Mouse (Mus musculus): Measurements from ENCODE around the gene Gch1.

Gene Gch1
- long read RNA-seq, experiment 1, transcript Gch1-201 (6 exons, 2,775 nt) = major isoform, 65 of 69 reads
- long read RNA-seq, experiment 1, partial matches to known transcripts = 3 of 69 reads
- long read RNA-seq, experiment 1, other reads (novel, unspliced or antisense) = 1 of 69 reads
- long read RNA-seq, experiment 2, transcript Gch1-201 (6 exons, 2,775 nt) = major isoform, 62 of 73 reads
- long read RNA-seq, experiment 2, partial matches to known transcripts = 5 of 73 reads
- long read RNA-seq, experiment 2, other reads (novel, unspliced or antisense) = 6 of 73 reads

DNA sequence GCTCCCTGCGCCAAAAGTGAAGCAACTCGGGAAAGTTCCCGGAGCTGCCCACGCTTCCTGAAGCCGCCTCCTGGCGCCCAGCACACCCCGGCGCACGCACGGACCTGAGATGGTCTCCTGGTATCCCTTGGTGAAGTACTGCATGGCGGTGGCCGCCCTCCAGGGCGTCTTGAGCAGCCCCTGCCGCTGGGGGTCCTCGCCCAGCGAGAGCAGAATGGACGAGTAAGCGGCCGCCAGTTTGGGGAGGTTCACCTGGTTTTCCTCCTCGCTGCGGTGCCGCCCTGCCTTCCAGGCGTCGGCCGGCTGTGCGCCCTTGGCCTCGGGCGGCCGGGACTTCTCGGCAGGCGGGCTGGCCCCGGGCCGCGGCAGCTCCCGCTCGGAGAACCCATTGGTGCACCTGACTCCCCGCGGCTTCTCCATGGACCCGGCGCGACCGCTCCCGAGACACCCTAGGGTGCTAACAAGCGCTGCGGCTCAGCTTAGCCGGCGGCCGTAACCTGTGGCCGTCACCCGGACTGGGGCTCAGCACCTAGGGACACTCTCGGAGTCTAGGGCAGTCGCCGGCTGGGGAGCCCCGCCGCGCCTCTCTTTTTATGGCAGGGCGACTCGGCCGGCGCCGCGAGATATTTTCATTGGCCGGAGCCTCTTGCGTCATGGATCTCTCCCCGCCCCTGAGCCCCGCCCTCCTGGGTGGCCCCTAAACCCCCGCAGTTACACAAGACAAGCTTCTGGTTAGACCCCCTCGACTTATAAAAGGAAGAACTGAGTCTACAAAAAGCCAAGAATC is at the start of gene Gch1:
Gch1 (minus strand) TSS at position 566 of the 787 bp plus-strand sequence.
- intact Hi-C loops (cut with DNase I) = no loop called here

DNA sequence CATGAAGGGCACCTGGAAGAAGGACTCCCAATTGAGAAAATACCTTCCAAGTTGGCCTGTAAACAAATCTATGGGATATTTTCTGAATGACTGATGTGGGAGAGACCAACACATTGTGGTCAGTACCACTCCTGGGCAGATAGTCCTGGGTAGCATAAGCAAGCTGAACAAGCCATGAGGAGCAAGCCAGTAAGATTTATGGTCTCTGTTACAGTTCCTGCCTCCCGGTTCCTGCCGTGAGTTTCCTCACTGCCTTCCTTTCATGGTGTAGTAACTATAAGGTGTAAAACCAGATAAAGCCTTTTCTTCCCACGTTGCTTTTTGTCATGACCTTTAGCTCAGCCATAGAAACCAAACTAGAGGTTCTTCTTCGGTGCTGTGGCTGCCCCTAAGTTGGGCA is 48.1 kb upstream of the Gch1 start:
- intact Hi-C loops (cut with DNase I) = no loop called here

DNA sequence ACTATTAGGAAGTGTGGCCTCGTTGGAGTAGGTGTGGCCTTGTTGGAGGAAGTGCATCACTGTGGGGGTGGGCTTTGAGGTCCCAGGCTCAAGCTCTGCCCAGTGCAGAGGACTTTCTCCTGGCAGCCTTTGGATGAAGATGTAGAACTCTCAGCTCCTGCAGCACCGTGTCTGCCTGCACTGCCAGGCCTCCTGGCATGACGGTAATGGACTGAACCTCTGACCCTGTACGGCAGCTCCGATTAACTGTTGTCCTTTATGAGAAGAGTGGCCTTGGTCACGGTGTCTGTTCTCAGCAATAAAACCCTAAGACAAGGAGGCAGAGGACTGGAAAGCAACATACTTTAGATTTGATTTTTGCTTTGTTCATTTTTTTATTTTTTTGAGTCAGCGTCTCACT is 47.3 kb upstream of the Gch1 start:
- intact Hi-C loops (cut with DNase I) = no loop called here

DNA sequence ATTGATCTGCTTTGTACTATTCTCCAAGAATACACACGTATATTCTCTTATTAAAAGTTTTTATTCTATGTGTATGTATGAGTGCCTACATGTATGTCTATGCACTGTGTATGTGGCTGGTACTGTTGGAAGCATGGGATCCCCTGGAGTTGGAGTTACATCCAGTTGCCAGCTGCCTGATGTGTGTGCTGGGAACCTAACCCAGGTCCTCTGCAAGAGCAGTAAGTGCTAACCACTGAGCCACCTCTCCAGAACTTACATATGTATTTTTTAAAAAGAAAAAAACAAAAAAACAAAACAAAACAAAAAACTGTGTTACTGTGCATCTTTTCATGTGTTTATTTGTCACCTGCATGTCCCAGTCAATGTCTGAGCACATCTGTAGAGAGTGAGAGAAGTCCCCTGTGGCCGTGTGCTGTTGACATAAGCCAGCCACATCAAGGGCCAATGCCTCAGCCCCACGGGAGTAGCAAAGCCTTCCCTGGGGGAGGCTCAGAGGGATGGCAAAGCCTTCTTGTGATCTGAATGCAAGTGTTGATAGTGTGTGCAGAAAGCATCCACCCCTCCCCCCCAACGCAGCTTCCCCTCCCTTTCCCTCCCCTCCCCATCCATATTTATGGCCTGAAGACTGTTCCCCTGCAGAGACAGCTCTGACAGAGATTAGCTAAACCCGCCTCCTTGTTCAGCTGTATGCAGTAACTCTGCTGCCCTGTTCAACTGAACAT is 45.5 kb upstream of the Gch1 start:
- intact Hi-C loops (cut with DNase I) = no loop called here

DNA sequence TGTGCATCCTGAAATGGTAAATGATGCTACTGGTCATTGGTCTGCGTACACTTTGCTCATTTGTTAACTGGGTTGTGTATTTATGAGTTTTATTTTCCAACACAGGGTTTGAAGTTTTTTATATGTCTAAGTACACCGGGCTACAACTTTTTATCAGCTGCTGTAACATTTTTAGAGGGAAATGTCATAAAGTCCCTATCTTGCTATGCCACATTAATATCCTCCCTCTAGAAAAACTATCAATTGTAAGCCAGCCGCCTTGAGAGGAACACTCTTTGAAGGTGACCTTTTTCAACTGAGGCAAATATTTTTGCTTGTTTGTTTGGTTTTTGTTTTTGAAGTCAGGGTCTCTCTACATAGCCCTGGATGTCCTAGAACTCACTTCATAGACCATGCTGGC is 44.8 kb upstream of the Gch1 start:
- intact Hi-C loops (cut with DNase I) = no loop called here

DNA sequence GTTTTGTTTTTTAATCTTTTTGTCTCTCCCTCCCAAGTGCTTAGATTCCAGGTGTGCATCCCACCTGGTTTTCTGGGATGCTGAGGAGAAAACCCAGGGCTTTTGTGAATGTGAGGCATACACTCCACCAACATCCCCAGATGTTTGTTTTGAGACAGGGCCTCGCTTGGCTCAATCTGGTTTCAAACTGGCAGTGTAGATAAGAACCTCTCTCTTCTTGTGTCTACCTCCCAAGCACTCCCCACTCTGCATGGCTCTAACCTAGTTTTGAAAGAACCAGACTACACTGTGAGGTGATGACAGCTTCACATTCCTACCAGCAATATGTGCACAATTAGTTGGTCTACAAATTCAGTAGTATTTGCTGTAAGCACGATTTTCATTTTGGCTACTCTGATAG is 44.4 kb upstream of the Gch1 start:
- intact Hi-C loops (cut with DNase I) = no loop called here

DNA sequence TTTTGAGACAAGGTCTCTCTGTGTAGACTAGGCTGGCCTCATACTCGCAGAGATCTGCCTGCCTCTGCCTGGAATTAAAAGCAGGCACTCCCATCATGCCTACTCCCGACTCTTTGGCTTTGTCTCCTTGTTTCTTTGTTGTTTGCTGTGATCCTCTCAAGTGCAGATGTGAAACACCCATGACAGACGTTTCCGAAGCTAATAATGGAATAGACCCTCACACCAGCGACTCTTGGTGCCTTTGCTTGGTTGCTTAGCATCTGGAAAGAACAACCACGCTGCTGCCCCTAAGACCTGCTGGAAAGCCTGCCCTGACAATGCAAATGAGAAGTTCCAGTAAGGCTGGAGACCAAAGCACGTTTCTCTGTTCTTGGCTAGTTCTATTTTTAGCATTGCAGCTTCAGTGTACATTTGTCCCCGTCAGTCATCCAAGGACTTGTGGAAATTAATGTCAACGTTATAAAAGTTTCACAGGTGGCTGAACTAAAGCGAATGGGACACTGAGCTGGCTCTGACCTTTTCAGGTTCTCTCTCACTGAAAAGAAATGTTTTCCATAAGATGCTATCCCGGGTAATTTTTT is 40.7 kb upstream of the Gch1 start:
- intact Hi-C loops (cut with DNase I) = no loop called here

DNA sequence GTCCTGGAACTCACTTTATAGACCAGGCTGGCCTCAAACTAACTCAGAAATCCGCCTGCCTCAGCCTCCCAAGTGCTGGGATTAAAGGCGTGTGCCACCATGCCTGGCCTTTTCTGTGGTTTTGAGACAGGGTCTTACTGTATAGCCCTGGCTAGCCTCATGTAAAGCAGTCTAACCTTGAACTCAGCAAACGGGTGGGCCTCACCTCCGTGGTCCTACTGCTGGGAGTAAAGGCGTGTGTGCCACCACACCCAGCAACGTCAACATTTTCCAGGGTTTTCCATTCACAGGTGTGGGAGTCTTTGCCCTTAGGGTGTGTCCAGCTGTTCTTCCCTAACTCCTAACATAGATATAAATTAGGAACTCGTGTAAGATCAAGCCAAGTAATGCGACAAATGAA is 36.7 kb upstream of the Gch1 start:
- intact Hi-C loops (cut with DNase I) = no loop called here

DNA sequence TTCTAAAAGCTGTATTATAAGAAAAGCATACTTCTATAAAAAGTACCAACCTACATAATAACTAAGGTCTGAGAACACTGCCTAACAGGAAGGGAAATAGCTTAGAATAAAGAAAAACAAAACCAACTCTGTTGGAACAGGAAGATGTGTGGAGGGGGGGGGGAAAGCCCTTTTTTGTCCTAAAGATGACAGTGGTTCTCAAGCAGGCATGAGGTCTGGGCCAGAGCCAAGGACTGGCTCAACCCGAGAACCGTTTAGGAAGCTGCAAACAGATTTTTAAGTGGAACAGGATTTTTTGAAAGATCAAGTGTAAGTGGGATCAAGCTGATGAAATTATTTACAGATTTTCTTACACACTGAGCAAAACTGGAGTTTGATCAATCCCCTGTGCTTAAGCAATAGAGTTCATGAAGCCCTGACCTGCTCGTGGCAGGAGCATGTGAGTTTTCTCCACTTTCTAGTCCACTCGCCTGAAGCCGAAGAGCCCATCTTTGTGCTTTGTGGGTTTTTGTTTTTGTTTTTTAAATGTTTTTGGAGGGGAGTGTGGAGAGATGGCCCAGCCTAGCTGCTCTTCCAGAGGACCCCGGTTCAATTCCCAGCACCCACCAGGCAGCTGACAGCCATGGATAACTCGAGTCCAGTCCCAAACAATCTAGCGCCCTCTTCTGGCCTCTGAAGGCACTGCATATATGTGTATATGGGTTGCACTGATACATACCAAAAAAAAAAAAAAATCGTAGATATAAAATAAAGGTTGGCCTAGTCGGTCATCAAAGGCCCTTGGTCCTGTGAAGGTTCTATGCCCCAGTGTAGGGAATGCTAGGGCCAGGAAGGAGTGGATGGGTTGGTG is 35.5 kb upstream of the Gch1 start:
- intact Hi-C loops (cut with DNase I) = no loop called here

DNA sequence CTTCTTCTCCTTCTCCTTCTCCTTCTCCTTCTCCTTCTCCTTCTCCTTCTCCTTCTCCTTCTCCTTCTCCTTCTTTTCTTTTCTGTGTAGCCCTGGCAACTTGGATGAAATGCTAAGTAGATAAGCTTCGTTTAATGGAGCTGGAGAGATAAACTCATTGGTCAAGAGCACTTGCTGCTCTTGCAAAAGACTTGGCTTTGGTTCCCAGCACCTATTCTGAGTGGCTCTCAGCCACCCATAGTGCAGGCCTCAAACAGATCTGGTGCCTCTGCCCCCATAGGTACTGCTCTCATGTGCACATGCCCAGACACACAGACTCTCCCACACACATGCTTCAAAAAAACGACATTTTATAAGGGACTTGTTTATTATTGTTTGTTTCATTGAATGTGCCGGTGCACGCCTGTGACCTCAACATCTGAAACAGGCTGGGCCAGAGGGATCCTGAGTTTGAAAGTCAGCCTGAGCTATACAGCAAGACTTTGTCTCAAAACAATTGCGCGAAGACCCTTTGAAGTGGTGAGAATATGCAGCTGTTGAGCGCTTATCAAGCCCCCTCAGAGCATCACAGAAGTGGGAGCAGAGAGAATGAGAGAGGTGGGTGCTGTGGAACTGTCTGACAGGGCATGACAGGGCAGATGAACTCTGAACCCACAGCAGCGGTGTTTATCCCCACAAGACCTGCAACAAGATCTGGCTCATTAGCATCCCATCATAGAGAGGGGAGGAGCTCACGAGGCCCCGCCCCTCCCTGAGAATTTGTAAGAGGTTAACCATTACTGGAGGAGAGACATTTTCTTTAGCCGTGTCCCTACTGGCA is 33.6 kb upstream of the Gch1 start:
- intact Hi-C loops (cut with DNase I) = no loop called here

DNA sequence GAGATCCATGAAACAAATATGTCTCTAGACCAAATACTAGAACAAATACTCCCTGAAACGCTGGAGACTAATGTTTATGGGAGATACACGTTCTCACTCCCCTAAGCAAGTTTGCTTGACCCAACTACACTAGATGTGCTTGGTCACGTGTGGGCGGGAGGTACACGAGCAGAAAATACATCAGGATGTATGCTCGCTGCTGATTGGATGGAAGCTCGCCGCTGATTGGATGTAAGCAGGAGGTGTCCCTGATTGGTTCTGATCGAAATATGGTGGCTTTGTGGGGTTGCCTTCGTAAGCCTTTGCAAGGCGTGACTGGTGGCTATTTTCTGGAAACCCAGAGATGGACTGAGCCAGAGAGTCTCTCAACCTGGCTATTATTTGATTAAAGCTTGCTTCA is 32.4 kb upstream of the Gch1 start:
- intact Hi-C loops (cut with DNase I) = no loop called here

DNA sequence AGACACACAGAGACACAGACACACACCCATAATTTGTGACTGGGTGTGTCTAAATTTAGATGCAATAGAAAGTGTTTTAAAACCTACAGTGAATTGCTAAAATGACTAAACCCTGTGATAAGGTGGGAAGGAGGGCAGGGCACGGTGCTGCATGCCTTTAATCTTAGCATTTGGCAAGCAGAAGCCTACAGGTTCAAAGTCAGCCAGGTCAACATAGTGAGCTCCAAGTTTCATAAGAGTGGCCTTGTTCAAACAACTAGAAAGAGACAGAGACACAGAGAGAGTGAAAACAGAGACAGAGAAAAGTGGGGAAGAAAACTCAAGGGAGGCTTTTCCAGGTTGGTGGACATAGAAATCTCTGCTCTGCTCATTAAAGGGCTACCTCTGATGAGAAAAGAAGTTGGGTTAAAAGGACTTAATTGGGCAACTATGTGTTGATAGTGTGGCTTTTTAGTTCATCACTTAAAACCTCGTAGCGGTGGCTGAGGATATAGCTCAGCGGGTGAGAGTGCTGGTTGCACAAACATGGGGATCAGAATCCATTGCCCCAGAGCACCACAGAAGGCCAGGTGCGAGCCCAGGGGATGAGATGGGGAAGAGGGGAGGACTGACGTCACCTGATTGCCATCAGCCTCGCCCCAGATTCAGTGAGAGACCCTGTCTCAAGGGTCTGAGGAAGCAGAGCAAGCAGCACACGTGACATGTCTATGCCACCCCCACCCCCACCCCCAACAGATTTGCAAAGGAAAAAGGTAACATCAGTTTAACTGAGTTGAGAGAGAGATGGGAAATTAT is 31.2 kb upstream of the Gch1 start:
- intact Hi-C loops (cut with DNase I) = no loop called here

DNA sequence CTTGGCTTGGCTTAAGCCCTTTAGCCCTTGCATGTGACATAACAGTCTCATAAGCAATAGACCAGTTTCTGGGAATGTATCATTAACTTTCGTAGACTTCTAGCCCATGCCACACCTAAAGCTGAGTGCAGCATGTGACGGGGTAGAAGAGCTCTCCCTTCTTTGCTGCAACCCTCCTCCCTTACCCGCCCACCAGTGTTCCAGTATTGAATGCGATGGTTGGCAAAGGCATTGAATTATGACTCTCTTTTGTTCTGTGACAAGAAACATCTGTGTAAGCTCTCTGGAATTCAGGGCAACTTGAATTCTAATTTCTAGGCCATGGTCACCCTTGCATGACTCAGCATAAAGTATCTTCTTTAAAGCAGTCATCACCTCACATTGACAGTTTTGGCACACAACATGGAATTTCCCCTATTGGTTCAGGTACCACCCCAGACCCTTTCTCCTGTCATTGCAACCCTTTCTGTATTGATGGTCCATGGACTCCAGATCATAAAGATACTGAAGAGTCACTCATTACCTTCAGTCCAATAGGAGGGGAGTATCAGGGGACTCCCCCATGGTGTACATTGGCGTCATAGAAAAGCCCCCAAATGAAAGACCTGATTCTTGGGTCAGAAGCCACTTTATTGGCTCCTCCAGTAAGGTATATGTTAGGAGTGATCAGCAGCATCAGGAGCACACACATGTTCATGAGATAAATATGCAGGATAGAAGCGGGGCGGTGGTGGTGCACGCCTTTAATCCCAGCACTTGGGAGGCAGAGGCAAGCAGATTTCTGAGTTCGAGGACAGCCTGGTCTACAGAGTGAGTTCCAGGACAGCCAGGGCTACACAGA is 29.8 kb upstream of the Gch1 start:
- intact Hi-C loops (cut with DNase I) = no loop called here

DNA sequence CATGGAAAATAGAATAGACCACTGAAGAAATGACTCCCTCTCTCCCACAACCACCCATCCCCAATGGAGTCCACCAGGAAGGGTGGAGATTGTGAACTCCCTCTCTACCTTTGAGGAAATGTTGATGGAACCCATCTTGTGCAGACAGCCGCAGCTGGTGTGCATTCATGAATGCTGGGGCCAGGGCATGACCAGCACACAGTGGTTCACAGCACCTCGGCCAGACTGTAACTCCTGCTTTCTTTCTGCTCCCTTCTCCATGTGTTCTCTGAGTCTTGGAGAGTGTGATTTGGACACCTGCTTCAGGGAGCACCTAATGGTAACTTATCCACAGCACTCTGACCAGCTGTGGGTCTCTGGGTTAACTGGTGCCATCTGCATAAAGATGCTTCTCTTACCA is 27.3 kb upstream of the Gch1 start:
- intact Hi-C loops (cut with DNase I) = no loop called here

DNA sequence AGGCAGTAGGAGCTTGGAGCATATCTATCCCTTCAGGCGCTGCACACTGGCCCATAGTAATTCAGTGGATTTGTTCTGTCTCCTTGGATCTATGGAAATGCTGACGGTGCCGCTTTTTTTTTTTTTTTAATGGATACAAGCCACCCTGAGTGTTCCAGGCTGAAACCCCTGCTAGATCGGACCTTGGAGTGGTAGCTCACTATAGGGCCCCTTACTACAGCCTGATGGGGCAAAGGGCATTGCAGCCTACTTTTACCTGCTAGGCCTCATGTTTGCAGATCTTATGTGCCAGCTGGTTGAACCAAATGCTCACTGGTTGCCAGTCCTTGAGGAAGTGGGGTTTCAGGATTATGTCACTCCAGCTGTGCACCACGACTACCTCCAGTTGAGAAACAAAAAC is 25.2 kb upstream of the Gch1 start:
- intact Hi-C loops (cut with DNase I) = no loop called here

DNA sequence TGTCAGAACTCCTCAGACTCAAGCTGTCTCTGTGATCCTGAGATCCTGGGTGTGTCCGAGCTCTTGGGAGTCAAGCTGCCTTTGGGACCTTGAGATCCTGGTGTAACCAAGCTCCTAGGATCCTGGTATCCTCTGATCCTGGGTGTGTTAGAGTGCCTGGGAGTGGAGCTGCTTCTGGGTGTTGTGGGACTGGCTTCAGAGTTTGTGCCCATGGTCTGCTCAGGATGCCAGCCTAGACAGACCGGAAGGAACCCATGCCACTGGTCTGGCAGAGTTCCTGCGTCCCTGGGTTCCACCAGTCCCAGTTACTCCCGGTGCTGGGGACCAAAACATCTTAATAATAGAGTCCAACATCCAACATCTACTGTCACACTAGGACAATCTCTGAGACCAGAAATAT is 24.1 kb upstream of the Gch1 start:
- intact Hi-C loops (cut with DNase I) = no loop called here

DNA sequence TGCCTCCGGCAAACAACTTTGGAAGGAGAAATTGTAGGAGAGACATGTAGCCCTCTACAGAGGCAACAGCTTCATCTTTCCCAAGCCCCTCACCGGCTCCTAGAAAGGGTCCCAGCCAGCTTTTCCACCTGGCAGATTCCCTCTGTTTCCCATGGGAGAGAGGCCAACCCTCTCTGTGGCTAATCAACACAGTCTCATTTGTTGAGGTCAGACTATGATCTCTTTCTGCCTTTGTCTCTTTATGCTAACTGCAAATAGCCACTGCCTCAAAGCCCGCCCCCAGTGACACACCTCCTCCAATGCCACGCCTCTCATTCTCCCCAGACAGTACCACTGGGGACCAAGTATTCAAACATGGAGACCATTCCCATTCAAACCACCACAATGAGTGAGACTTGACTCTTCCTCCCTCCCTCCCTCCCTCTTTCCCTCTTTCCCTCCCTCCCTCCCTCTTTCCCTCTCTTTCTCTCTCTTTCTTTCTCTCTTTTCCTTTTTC is 20.5 kb upstream of the Gch1 start:
- intact Hi-C loops (cut with DNase I) = no loop called here

Measured in adrenal gland (tissue).